Mouse (Mus musculus): ENCODE measurements around the gene Gpr61. TPM values are rescaled to one million over a fixed set of nuclear protein-coding genes. Genes with fewer than 3 reads are reported as not detected.

Gene Gpr61
- total and polyA plus RNA-seq, 3 experiments = 0.04 TPM; not detected in 2

- Histone ChIP-seq H3K9ac (ENCODE audit: low read depth, low read length) (no peak overlapping the region), H3K27ac (no peak overlapping the region), H3K27me3 (ENCODE audit: control insufficient read depth, insufficient read depth, low read length) (no peaks in the 10 kb centered on the region), H3K4me3 (no peak overlapping the region), H3K36me3 (ENCODE audit: control insufficient read depth, insufficient read depth, low read length) (no peaks in the 10 kb centered on the region), H3K79me2 (replicated peaks; ENCODE audit: control insufficient read depth, insufficient read depth, low read length) (no peaks in the 10 kb centered on the region), H3K4me1 (ENCODE audit: control insufficient read depth, insufficient read depth, low read length) (peaks cover 7% of the 10 kb centered on the region)
- intact Hi-C loops (cut with DNase I) = no loop called here
- 63% methylated on average over 4 of the region's 4 CpGs for WGBS
- no peak for DNase-seq
- TF ChIP-seq EP300 (IDR thresholded peaks at IDR 0.05; ENCODE audit: insufficient read depth, low read depth, low read length) (no peak), CTCF (IDR thresholded peaks at IDR 0.05) (no peak), POLR2A (IDR thresholded peaks at IDR 0.05; ENCODE audit: insufficient read depth, low read depth, low read length) (no peak)
Observed at GRCm38 (mm10) chr3:108193686-108194085, 39.0 kb upstream of the Gpr61 start.

DNA sequence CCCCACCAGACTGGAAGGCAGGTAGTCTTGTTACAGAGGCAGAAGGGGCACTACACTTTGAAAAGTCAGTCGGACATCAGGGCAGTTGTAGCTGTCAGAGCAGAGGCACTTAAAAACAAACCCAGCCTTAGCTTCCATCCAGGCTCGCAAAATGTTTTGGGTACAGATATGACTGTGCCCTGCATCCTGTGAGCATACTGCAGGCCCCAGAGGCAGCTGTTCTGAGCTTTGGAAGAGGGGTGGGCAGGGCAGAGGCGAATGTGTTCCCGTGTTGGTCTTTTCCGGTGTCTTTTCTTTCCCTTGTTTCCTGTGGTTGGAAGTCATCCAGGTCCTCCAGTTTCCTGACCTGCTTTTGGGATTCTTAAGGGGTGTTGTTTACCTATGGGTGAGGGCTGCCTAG, 35.2 kb upstream of the Gpr61 start:
- H3K79me2 ChIP-seq (replicated peaks; ENCODE audit: control insufficient read depth, insufficient read depth, low read length) = no peaks in the 10 kb centered on the region
- no peak overlapping the region for H3K4me3 ChIP-seq
- WGBS = 24% methylated on average over 5 of the region's 5 CpGs
- no peaks in the 10 kb centered on the region for H3K27me3 ChIP-seq (ENCODE audit: control insufficient read depth, insufficient read depth, low read length)
- intact Hi-C loops (cut with DNase I) = no loop called here
- no peak overlapping the region for H3K27ac ChIP-seq
- peak; percentile 2 to 12 for DNase-seq
- no peak overlapping the region for H3K9ac ChIP-seq (ENCODE audit: low read depth, low read length)
- peaks cover 6% of the 10 kb centered on the region; the same call in 1 of the 2 replicates for H3K4me1 ChIP-seq (ENCODE audit: control insufficient read depth, insufficient read depth, low read length)
- TF ChIP-seq CTCF (IDR thresholded peaks at IDR 0.05) = no peak
- TF ChIP-seq POLR2A (IDR thresholded peaks at IDR 0.05; ENCODE audit: insufficient read depth, low read depth, low read length) = no peak
- TF ChIP-seq EP300 (IDR thresholded peaks at IDR 0.05; ENCODE audit: insufficient read depth, low read depth, low read length) = no peak
- H3K36me3 ChIP-seq (ENCODE audit: control insufficient read depth, insufficient read depth, low read length) = no peaks in the 10 kb centered on the region

DNA sequence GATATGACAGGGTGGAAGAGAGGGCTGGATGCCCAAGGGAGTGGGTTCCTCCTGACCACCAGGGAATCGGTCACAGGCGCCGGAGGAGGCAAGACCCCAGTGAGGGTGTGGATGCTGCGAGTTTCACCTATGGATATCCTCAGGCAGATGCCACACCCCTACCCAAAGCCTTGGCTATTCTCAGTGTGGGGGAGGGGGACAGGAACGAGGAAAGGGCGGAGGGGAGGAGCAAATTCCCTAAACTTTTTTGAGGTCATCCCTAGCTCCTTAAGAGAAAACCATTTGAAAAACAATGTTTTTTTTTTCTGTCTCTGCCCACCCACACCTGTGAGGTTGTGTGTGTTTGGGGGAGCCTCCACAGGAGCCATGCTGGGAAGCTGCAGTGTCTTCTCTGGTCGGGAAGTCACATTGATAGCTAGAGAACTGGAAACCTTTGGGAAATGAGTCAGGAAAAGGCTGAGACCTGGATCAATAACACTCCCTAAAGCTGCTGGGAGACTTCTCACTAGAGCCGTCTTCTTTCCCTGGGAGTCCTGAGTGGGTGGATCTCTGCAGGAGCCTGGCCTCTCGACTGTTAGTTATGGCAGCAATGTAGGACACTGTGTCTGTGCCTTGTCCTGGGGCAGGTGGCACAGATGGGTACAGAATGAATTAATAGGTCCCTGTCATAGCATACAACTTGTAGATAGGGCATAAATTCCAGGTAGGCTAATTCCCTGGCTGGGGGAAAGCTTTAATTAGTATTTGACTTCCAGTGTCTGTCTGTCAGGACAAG, 34.2 kb upstream of the Gpr61 start:
- Histone ChIP-seq H3K27me3 (ENCODE audit: control insufficient read depth, insufficient read depth, low read length) (no peaks in the 10 kb centered on the region), H3K36me3 (ENCODE audit: control insufficient read depth, insufficient read depth, low read length) (no peaks in the 10 kb centered on the region), H3K9ac (ENCODE audit: low read depth, low read length) (no peak overlapping the region), H3K4me3 (no peak overlapping the region), H3K27ac (no peak overlapping the region), H3K4me1 (ENCODE audit: control insufficient read depth, insufficient read depth, low read length) (peaks cover 6% of the 10 kb centered on the region; the same call in 1 of the 2 replicates), H3K79me2 (replicated peaks; ENCODE audit: control insufficient read depth, insufficient read depth, low read length) (no peaks in the 10 kb centered on the region)
- TF ChIP-seq EP300 (IDR thresholded peaks at IDR 0.05; ENCODE audit: insufficient read depth, low read depth, low read length) (no peak), POLR2A (IDR thresholded peaks at IDR 0.05; ENCODE audit: insufficient read depth, low read depth, low read length) (no peak), CTCF (IDR thresholded peaks at IDR 0.05) (no peak)
- intact Hi-C loops (cut with DNase I) = no loop called here
- WGBS = 78% methylated on average over 9 of the region's 9 CpGs
- peak in 1 of 2 experiments; percentile 15 for DNase-seq

- no peak overlapping the region for H3K9ac ChIP-seq (ENCODE audit: low read depth, low read length)
- no peak for TF ChIP-seq CTCF (IDR thresholded peaks at IDR 0.05)
- TF ChIP-seq POLR2A (IDR thresholded peaks at IDR 0.05; ENCODE audit: insufficient read depth, low read depth, low read length) = no peak
- no peak for TF ChIP-seq EP300 (IDR thresholded peaks at IDR 0.05; ENCODE audit: insufficient read depth, low read depth, low read length)
- no peak overlapping the region for H3K27ac ChIP-seq
- WGBS = 79% methylated on average over 20 of the region's 20 CpGs
- peak in 1 of 2 experiments; percentile 20 for DNase-seq
- H3K36me3 ChIP-seq (ENCODE audit: control insufficient read depth, insufficient read depth, low read length) = no peaks in the 10 kb centered on the region
- H3K27me3 ChIP-seq (ENCODE audit: control insufficient read depth, insufficient read depth, low read length) = no peaks in the 10 kb centered on the region
- no peaks in the 10 kb centered on the region for H3K79me2 ChIP-seq (replicated peaks; ENCODE audit: control insufficient read depth, insufficient read depth, low read length)
- peaks cover 6% of the 10 kb centered on the region; the same call in 1 of the 2 replicates for H3K4me1 ChIP-seq (ENCODE audit: control insufficient read depth, insufficient read depth, low read length)
- intact Hi-C loops (cut with DNase I) = no loop called here
- no peak overlapping the region; the same call in 1 of the 2 replicates for H3K4me3 ChIP-seq
Observed at GRCm38 (mm10) chr3:108187111-108187795, 32.6 kb upstream of the Gpr61 start.

- Histone ChIP-seq H3K36me3 (ENCODE audit: control insufficient read depth, insufficient read depth, low read length) (no peaks in the 10 kb centered on the region), H3K27ac (peak within 1 kb of the TSS; percentile 41), H3K9ac (ENCODE audit: low read depth, low read length) (peak within 1 kb of the TSS; percentile 99), H3K4me1 (ENCODE audit: control insufficient read depth, insufficient read depth, low read length) (peaks cover 6% of the 10 kb centered on the region; the same call in 1 of the 2 replicates), H3K4me3 (peak within 1 kb of the TSS; percentile 80), H3K27me3 (ENCODE audit: control insufficient read depth, insufficient read depth, low read length) (0 out of 2 replicates have a peak, but pooled peaks cover 2% of the 10 kb centered on the region), H3K79me2 (replicated peaks; ENCODE audit: control insufficient read depth, insufficient read depth, low read length) (no peaks in the 10 kb centered on the region)
- WGBS = 6% methylated on average over 87 of the region's 100 CpGs
- no peak for TF ChIP-seq EP300 (IDR thresholded peaks at IDR 0.05; ENCODE audit: insufficient read depth, low read depth, low read length)
- TF ChIP-seq POLR2A (IDR thresholded peaks at IDR 0.05; ENCODE audit: insufficient read depth, low read depth, low read length) = no peak
- no peak for TF ChIP-seq CTCF (IDR thresholded peaks at IDR 0.05)
- intact Hi-C loops (cut with DNase I) = no loop called here
- DNase-seq = peak; percentile 77 to 80
Observed at GRCm38 (mm10) chr3:108186098-108187047, 31.7 kb upstream of the Gpr61 start, which contains the start of gene Amigo1. Amigo1 (plus strand) TSS chr3:108186335.
